Mouse (Mus musculus): Measurements from ENCODE around the gene C1qa.
A peak's percentile ranks its signal among the peaks of the same experiment; 100 is the strongest.

C1qa gene

GRCm38 (mm10) chr4:136898637-136899036 lies at the start of gene C1qa:
C1qa (minus strand) TSS chr4:136898803.
- DNase-seq: no peak

GRCm38 (mm10) chr4:136945397-136945796 lies 46.8 kb upstream of the C1qa start:
- DNase-seq: peak; percentile 62

- DNase-seq: no peak
These were observed 46.2 kb upstream of the C1qa start for GRCm38 (mm10) chr4:136944558-136945350.

GRCm38 (mm10) chr4:136943175-136943574 lies 44.6 kb upstream of the C1qa start:
- no peak for DNase-seq

GRCm38 (mm10) chr4:136942761-136943160 lies 44.2 kb upstream of the C1qa start:
- no peak for DNase-seq

- DNase-seq: no peak
These were observed 39.3 kb upstream of the C1qa start for GRCm38 (mm10) chr4:136937935-136938334.

GRCm38 (mm10) chr4:136937344-136937743 lies 38.7 kb upstream of the C1qa start:
- DNase-seq: no peak

GRCm38 (mm10) chr4:136934746-136935613 lies 36.4 kb upstream of the C1qa start:
- no peak for DNase-seq

GRCm38 (mm10) chr4:136930474-136930873 lies 31.9 kb upstream of the C1qa start:
- no peak for DNase-seq

- peak; percentile 71 for DNase-seq
These were observed 30.3 kb upstream of the C1qa start for GRCm38 (mm10) chr4:136928928-136929327.

- no peak for DNase-seq
These were observed 27.2 kb upstream of the C1qa start for GRCm38 (mm10) chr4:136925804-136926203.

- DNase-seq: peak; percentile 81
These were observed 25.9 kb upstream of the C1qa start for GRCm38 (mm10) chr4:136924529-136924928.

- DNase-seq: no peak
These were observed 20.9 kb upstream of the C1qa start for GRCm38 (mm10) chr4:136919526-136919925.

GRCm38 (mm10) chr4:136918834-136919233 lies 20.2 kb upstream of the C1qa start:
- DNase-seq: no peak

- DNase-seq: no peak
These were observed 18.5 kb upstream of the C1qa start for GRCm38 (mm10) chr4:136917165-136917524.

- no peak for DNase-seq
These were observed 18.0 kb upstream of the C1qa start for GRCm38 (mm10) chr4:136916359-136917164.

- DNase-seq: no peak
These were observed 14.2 kb upstream of the C1qa start for GRCm38 (mm10) chr4:136912841-136913240.

GRCm38 (mm10) chr4:136911804-136912203 lies 13.2 kb upstream of the C1qa start:
- no peak for DNase-seq

GRCm38 (mm10) chr4:136911211-136911646 lies 12.6 kb upstream of the C1qa start:
- DNase-seq: peak; percentile 47

GRCm38 (mm10) chr4:136907809-136908208 lies 9.2 kb upstream of the C1qa start:
- DNase-seq: no peak

GRCm38 (mm10) chr4:136907033-136907432 lies 8.4 kb upstream of the C1qa start:
- DNase-seq: peak; percentile 92

GRCm38 (mm10) chr4:136904767-136905539 lies 6.3 kb upstream of the C1qa start:
- no peak for DNase-seq
